Mouse (Mus musculus) spleen, adult 2 months (tissue): Measurements from ENCODE around the gene Fam160a1. TPM values are rescaled to one million over a fixed set of nuclear protein-coding genes. Genes with fewer than 3 reads are reported as not detected.

ENCODE experiments used
- DNase-seq, 2 experiments: peaks; one replicate each; pipeline versions ENCODE4 v3.0.0 to v3.0.0-alpha.2; 2012 to 2021; ENCODE audit warnings: low spot score in 2 of 2, low read depth in 1 of 2
- H3K27ac ChIP-seq: fragments of 200-500 bp; 2 replicates; pipeline ENCODE4 v1.5.1; 2012; ENCODE audit warnings: low read length, inconsistent platforms; ENCODE audit not compliant: insufficient read depth
- H3K27me3 ChIP-seq: fragments of 200-500 bp; 2 replicates; pipeline ENCODE4 v1.6.1; 2012; ENCODE audit warnings: mild to moderate bottlenecking, moderate library complexity, low read length, inconsistent platforms; ENCODE audit not compliant: control insufficient read depth, insufficient read depth
- H3K36me3 ChIP-seq: fragments of 200-500 bp; 2 replicates; pipeline ENCODE4 v1.6.1; 2012; ENCODE audit warnings: mild to moderate bottlenecking, low read length, inconsistent platforms; ENCODE audit not compliant: control insufficient read depth, insufficient read depth
- H3K4me1 ChIP-seq: fragments of 200-500 bp; 2 replicates; pipeline ENCODE4 v1.6.1; 2011; ENCODE audit warnings: inconsistent platforms; ENCODE audit not compliant: control insufficient read depth, insufficient read depth, insufficient read length
- H3K4me3 ChIP-seq: fragments of 200-500 bp; 2 replicates; pipeline ENCODE4 v1.5.1; 2011; ENCODE audit warnings: mild to moderate bottlenecking, inconsistent platforms; ENCODE audit not compliant: insufficient read depth, insufficient read length; ENCODE audit errors: extremely low read depth
- CTCF ChIP-seq: fragments of 200-500 bp; IDR thresholded peaks from 2 replicates; pipeline ENCODE4 v1.5.1; 2011; ENCODE audit warnings: mild to moderate bottlenecking, inconsistent platforms; ENCODE audit not compliant: insufficient read depth, insufficient read length, insufficient replicate concordance; ENCODE audit errors: extremely low read depth
- POLR2A ChIP-seq: fragments of 200-500 bp; IDR thresholded peaks from 2 replicates; pipeline ENCODE4 v1.6.1; 2011; ENCODE audit warnings: low read depth, low read length, inconsistent platforms
- WGBS: fragments of 180-500 bp; shearing (Covaris S2); methylation state at CpG from one replicate; pipeline ENCODE4 v1.1.7; 2018; 5-methylcytosine and 5-hydroxymethylcytosine counted together
- polyA plus RNA-seq: library from polyadenylated mRNA; depleted of rRNA; stranded (reverse); fragments of >200 nt; gene quantifications from 2 replicates; pipeline ENCODE4 v1.2.3, GENCODE M21; 2012

Fam160a1 gene
- polyA plus RNA-seq, 1 experiment, result 0.58 TPM

DNA sequence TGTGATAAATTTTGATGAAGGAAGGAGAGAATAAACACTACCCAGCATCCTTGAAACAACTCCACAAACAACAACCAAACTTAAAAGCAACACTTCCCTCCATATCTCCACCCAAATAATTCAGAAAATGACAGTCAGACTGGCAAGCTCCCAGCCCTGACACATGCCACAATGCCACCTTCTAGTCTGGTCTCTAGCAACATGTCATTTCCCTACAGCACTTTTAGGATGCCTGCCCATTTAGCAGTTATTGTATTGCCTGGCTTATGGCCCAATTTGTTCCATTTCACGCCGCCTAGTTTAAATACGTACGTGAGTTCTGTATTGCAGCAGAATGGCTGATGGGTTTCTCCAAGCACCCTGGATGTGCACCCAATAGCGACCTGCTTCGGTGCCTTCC is 41.0 kb downstream of the Fam160a1 start:
- WGBS, result 94% methylated on average over 6 of the region's 6 CpGs
- DNase-seq, result no peak
- Histone ChIP-seq H3K27ac (no peak overlapping the region), H3K4me1 (no peaks in the 10 kb centered on the region), H3K36me3 (no peaks in the 10 kb centered on the region), H3K4me3 (no peak overlapping the region), H3K27me3 (no peaks in the 10 kb centered on the region)
- TF ChIP-seq CTCF (no peak), POLR2A (no peak)

DNA sequence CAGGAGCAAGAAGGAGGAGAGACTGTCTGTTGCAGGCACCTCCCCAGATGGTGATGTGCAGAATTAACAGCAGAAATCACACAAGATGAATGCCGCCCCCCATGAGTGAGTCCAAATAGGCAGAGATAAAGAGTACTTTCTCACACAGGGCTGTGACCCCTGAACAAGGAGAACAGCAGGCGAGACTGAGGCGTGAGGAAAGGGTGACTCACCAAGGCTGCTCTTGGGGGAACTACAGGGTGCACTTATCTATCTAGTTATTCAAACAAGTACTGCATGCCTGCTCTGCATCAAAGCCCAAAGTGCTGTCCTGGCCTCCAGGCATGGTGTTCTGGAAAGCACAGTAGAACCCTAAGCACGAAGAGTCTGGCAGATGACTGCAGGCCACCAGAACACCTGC is 43.2 kb downstream of the Fam160a1 start:
- H3K27me3 ChIP-seq, result no peaks in the 10 kb centered on the region
- H3K27ac ChIP-seq, result no peak overlapping the region
- no peaks in the 10 kb centered on the region for H3K4me1 ChIP-seq
- H3K4me3 ChIP-seq, result no peak overlapping the region
- TF ChIP-seq CTCF (no peak), POLR2A (no peak)
- H3K36me3 ChIP-seq, result no peaks in the 10 kb centered on the region
- no peak for DNase-seq
- WGBS, result 74% methylated on average over 4 of the region's 4 CpGs

DNA sequence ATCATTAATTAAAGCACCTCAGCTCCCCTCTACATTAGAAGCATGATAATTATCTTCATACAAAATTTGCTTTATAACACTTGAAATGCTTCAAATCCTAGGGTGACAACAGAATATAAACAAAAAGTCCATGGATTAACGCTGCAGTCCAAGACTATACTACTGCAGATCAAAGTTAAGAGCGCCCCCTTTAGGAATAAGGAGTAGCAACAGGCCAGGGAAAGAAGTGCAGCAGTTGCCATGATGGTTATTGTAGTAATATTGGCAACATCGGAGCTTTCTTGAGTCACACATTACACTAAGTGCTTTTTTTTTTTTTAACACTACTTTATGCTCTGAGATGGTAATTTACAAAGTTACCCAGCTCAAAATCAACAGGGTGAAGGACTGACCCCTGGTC is 43.7 kb downstream of the Fam160a1 start:
- no peak for DNase-seq
- 53% methylated on average over 3 of the region's 3 CpGs for WGBS
- Histone ChIP-seq H3K36me3 (no peaks in the 10 kb centered on the region), H3K27ac (no peak overlapping the region), H3K4me1 (no peaks in the 10 kb centered on the region), H3K27me3 (no peaks in the 10 kb centered on the region), H3K4me3 (no peak overlapping the region)
- TF ChIP-seq POLR2A (no peak), CTCF (no peak)

DNA sequence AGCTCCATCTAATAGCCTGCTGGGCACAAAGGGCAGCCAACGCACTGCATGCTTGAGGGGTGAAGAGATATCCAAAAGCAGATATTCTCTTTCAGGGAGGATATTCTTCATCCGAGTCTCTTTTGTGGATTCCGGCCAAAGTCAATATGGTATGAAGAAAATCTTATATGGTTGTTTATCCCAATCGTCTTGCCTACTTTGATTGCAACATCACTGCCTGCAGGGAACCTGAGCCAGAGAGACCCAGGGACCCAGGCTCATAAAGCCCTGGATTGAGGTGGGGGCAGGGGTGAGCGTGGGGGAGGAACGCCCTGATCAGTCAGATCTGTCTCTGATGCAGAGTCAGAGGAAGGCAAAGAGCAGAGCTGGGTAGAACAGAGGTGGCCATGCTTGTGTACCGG is 52.2 kb downstream of the Fam160a1 start:
- H3K27ac ChIP-seq, result no peak overlapping the region
- no peak overlapping the region for H3K4me3 ChIP-seq
- DNase-seq, result no peak
- H3K4me1 ChIP-seq, result no peaks in the 10 kb centered on the region
- H3K36me3 ChIP-seq, result no peaks in the 10 kb centered on the region
- H3K27me3 ChIP-seq, result no peaks in the 10 kb centered on the region
- TF ChIP-seq POLR2A (no peak), CTCF (no peak)
- WGBS, result 92% methylated on average over 7 of the region's 7 CpGs

DNA sequence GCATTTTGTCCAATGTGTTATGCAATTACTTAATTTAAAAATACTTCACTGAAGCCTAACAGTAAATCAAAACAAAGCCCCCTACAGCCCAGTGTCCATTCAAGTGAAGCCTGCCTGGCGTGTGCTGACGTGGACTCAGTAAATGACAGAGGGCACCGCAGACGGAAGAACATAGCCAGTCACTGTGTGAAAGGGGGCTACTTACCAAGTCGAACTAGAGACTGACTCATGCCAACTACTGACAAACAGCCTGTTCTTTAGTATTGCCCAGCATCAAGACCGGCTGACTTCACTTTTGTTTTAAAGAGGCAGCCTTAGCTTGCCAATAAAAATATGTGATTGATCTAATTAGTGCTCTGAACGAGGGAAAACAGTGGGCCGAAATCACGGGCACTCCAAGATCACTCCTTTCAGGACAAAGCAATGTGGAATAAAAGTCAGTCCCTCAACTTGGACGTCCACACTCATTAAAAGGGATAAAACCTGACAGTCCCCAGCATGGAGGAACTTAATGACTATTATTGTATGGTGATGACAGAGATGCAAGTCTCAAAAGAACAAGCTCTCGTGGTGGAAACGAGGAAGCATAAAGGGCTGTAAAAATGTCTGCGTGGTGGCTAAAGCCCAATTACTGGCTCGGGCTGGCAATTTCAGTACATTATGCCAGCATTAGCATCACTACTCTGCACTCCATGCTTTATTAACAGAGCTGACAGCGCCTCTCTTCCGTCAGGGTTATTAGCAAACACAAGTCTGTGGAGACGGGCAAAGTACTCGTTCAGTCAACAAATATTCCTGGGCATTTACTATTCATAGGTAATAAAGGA is 52.9 kb downstream of the Fam160a1 start:
- no peaks in the 10 kb centered on the region for H3K36me3 ChIP-seq
- H3K4me1 ChIP-seq, result no peaks in the 10 kb centered on the region
- WGBS, result 87% methylated on average over 18 of the region's 18 CpGs
- no peak overlapping the region for H3K27ac ChIP-seq
- no peak for TF ChIP-seq CTCF
- TF ChIP-seq POLR2A, result no peak
- no peaks in the 10 kb centered on the region for H3K27me3 ChIP-seq
- no peak for DNase-seq
- no peak overlapping the region for H3K4me3 ChIP-seq

DNA sequence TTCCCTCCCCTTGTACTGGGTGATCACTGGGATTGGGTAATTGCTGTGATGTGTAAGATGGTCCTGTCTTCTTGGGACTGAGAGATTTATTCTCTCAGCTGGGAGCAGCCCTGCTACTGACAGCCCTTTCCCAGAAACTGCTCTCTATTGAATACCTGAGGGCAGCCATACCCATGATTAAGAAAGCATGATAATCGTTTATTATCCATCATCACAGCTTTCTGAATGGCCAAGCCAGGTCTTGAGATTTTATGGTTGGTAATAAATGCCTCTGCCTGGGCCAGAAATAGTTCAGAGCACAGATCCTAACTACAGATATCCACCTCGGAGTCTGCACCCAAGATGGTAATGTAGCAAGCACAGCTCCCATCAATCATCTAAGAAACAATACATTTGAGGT is 59.1 kb downstream of the Fam160a1 start:
- 47% methylated on average over 2 of the region's 2 CpGs for WGBS
- DNase-seq, result no peak
- H3K4me1 ChIP-seq, result no peaks in the 10 kb centered on the region
- H3K27me3 ChIP-seq, result no peaks in the 10 kb centered on the region
- TF ChIP-seq CTCF (no peak), POLR2A (no peak)
- no peaks in the 10 kb centered on the region for H3K36me3 ChIP-seq
- no peak overlapping the region for H3K4me3 ChIP-seq
- no peak overlapping the region for H3K27ac ChIP-seq

DNA sequence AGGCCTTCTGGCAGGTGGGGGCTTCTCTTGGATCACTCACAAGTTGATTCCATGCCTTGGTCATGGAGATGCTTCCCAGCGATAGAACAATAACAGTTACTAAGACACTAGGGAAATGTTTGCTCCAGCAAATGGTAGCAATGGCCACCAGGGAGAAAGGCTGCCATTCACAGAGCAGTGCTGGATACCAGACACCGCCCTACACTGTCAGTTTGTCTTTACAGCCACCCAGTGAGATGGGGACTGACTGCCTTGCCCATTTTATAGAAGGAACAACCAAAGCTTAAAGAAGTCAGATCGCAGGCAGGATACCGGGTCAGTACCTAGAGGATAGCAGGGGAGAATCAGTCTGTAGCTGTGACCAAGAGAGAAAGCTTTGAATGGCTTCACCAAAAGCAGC is 59.7 kb downstream of the Fam160a1 start:
- no peak for TF ChIP-seq CTCF
- TF ChIP-seq POLR2A, result no peak
- Histone ChIP-seq H3K36me3 (no peaks in the 10 kb centered on the region), H3K27ac (no peak overlapping the region), H3K27me3 (no peaks in the 10 kb centered on the region), H3K4me1 (no peaks in the 10 kb centered on the region), H3K4me3 (no peak overlapping the region)
- WGBS, result 93% methylated on average over 4 of the region's 4 CpGs
- no peak for DNase-seq
